Mouse (Mus musculus) liver, adult (tissue): Measurements from ENCODE around the gene Ghdc.

Source experiments
- GATA4 ChIP-seq: IDR thresholded peaks from 2 replicates; pipeline ENCODE4 v1.6.1; 2014; ENCODE audit warnings: mild to moderate bottlenecking, low read length; ENCODE audit not compliant: insufficient replicate concordance

Gene Ghdc

DNA sequence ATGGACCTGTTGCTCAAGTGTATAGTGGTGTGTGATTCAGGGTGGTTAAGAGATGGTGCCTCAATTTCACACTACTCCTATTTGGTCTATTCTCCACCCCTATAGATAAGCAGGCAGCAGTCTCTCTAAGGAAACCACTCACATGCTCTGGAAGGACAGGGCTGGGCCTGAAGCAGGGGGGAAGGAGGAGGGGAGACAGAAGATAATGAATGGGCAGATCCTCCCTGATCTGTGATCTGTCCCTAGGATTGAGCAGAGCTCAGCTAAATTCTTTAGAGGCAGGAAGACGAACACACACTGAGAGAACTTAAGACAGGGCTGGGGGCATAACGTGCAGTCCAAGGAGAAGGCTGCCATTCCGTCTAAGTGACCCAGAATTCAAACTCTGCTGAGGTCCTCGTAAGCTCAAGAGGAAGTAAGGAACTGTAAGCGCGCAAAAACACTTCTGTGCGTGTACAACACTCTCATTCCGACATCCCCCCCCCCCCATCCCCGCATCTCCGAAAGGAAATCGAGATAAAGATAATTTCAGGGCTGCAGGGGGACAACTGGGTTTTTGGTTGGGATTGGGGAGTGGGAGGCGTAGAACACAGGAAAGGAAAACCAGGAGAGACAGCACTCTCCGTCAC is 33.5 kb downstream of the Ghdc start:
- TF ChIP-seq GATA4, result peak; percentile 69

DNA sequence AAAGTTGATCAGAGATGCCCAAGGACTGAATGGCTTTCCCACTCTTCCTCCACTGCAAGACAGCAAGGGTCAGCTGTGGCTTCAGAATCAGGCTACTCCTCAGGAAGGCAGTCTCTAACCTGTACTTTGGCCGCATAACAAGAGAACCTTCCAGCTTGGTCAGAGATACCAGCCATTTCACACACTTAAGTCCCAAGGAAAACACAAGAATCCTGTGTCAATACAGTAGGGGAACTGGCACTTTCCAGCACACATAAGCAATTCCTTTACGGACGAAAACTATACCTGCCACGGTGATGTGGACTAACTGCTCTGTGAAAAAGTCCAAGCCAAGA is 34.0 kb downstream of the Ghdc start:
- TF ChIP-seq GATA4, result no peak

DNA sequence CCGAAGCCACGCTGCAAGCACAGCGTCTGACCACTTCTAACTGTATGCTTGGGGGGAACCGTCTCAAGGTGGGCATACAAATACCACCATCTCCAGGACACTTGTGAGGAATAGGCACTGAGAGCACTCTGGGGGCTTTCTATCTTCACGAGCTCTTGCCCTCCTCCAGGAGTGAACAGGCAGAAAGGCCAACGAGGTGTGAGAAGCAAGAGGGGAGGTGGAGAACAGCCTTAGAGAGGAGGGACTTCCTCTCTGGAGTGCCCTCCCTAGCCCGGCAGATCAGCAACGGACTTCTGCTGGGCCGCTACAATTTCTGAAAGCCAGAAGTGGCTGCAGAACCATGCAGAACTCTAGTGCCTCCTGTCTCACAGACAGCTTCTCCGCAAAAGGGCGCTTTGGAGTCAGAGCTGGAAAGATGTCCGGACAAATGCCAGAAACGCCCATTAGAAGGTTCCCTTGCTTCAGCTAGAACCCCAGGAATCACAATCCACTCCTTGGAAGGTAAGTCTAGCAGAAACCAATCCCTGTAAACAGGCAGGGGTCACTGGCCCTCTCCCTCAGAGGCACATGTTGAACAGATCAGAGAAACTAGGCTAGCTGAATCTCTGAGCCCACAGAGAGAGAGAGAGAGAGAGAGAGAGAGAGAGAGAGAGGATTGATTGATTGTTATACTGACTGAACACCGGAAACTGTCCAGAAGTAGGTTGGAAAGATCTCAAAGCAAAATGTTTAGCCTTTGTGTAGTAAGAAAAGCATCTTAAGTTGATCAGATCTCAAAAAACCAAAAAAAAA is 34.6 kb downstream of the Ghdc start:
- no peak for TF ChIP-seq GATA4

DNA sequence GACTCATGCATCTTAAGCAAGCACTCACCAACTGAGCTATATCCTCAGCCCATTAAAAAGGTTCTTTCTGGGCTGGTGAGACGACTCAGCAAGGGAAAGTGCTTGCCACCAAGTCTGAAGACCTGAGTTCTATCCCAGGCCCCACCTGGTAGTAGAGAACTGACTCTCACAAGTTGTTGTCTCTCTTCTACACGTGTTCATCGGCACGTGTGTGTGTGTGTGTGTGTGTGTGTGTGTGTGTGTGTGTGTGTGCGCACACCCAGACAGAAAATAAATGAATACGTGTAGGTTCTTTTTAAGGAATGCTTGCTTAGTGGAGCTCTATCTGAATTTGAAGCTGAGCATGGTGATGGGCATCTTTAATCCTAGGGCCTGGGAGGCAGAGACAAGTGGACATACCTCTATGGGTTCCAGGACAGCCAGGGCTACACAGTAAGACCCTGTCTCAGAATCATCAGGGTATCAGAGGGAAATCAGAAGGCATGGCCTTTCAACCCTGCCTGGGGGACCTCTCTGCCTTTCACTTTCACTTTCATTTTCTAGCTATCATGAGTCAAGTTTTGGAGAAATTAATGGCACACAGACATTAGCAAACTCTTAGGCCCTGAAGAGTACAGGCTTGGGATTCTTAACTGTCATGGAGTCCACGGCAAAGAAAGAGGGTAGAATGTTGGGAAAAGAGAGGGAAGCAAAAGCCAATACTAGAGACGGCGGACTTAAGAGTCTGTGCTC is 35.5 kb downstream of the Ghdc start:
- TF ChIP-seq GATA4, result no peak

DNA sequence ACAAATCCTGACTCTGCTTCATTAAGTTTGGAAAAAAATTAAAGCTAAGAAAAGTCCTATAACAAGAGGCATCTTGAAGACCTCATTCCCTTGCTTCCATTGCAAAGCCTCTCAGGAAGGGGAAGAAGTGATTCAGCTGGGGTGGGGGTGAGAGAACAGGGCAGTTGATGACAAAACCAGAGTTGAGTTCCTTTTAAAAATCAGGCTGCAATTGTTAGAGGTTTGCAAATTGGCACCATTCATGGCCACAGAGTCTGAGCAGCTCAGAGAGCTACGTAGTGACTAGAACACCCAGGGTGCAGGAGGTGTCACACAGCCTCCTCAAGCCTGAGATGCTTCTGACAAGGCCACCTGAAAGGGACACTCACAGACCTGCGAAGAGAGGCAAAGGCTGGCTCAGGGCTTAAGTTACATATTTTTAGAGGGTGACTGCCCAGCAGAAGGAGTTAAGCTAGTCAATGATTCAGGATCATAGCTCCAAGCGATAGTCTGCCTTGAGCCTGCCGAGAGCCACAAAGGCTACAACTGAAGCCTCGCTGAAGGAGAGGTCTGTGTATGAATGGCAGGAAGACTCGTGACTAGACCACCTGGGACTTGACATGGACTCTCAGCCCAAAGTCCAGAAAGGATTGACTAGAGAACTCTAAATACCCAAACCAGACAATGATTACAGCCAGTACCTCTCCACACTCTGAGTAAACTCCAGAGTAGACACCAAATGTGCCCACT is 40.1 kb downstream of the Ghdc start:
- TF ChIP-seq GATA4, result no peak

DNA sequence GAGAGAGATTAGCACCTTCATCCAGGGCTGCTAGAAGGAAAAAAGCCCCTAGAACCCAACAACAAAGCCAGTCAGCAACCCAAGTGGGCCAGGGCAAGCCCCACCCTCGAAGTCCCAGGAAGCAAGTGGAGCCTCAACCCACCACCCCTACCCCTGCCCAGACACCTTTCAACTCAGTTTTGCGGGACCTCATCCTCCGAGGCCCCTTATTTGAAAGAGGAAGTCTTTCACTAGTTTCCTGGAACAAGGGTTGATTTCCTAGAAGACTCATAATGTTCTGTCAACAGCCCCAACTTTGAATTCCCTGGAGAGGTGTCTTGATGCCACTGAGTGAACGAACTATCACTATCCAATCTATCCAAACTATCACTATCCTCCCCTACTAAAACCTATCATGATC is 40.8 kb downstream of the Ghdc start:
- no peak for TF ChIP-seq GATA4

DNA sequence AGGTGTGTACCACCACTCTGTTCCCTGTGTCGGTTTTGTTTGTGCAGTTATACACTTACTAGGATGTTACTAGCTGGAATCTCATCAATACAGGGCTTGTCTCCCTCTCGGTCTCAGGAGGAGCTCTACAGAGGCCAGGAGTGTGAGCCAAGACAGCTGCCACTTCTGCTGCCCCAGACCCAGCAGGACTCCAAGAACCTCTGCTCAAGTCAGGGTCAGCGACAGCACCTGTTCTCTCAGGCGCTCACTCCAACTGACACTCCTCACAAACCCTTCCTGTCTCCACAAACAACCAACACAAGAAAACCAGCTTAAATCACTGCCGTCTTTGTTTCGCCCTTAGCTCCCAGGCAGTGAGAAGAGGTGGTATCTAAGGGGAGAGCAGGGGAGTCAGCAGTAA is 42.2 kb downstream of the Ghdc start:
- no peak for TF ChIP-seq GATA4

DNA sequence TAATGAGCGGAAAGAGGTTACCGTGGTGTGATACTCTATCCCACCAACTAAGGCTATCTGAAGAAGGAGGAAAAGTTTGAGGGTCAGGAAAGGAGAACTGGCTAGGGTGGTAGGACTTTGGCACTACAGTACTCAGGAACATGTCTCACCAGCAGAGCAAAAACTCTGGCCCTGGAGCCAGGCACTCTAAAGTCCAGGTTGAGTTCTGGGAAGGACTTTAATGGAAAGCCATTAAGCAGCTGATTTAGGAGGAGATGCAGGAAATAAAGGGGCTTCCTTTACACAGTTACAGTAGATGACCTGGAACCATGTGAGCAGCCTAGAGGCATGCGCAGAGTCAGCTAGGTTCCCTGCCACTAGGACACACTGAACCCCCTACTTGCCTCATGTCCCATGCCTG is 43.6 kb downstream of the Ghdc start:
- no peak for TF ChIP-seq GATA4

DNA sequence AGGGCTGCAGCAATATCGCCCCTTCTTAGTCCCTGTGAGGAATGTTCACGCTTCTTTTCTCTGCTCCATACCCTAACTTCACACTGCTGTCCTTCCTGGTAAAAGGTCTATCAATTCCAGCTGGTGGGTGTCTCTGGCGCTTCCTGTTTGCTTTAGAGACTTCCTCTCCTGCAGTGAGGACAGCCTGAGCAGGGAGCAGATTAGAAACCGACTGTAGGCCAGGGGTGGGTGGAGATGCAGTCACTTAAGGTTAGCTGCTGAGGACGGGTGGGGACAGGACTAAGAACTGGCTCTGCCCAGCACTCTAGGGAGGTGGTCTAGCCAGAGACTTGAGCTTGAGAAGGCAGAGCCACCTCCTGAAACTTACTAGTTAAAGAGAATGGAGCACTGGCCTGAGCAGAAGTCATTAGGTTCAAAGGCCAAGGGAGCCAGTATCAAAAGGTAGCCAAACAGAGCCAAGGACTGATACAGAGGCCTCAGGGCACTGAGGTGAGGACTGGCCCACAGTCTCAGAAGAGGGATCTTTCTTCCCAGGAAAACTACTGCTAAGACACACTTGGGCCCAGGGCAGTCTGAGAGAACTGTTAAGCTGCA is 45.7 kb downstream of the Ghdc start:
- TF ChIP-seq GATA4, result peak; percentile 77; the same call in 1 of the 2 replicates

DNA sequence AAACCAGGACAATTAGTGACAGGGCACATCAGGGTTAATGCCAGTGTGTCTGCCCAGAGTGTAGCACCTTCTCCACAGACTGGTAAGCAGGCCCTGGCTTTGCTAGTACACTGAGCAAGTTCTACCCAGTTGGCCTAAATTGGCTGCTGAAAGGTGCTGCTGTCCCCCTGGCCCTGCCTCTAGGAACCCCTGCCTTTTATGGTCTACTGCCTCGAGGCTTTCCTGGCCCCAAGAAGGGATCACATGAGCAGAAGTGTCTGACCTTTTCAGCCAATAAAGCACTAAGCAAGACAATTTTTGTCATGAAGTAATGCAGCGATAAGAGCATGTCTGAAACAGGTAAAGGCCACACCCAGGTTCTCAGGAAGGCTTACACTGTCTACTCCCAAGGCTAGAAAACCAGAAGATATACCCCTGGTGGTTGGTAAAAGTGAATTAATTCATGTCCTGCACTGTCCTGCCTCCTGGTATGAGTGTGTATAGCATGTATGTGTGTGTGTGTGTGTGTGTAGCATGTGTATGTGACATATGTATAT is 48.2 kb downstream of the Ghdc start:
- TF ChIP-seq GATA4, result no peak

DNA sequence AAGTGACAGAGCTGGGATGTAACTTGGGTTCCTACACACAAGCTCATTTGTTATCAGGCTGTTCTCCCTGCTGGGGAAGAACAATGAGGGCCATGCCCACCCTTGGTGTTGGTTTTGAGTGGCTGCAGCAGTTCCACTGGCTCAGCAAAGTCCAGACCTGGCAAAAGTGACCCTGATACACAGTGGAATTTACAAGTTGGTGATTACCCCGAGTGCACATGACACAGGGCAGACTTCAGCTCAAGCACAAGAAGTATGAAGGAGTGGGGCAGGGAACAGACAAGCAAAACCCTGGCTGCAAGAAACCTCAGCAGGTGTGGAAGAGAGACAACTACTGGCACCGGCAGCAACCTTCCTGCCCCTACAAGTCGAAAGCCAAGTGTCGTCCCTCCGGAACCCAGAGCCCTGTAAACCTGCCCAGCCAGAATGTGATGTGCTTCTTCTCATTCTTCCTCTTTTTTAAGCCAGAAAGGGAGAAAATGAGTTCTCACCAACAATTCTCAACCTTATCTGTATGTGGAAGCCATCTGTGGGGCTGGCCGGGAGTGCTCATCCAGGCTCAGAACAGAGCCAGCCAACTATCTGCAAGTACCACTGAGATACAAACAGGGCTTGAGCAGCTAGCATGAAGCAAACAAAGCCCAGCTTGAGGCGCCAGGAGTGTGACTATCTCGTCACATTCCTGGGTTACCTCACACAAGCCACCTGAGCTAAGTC is 48.8 kb downstream of the Ghdc start:
- TF ChIP-seq GATA4, result no peak

DNA sequence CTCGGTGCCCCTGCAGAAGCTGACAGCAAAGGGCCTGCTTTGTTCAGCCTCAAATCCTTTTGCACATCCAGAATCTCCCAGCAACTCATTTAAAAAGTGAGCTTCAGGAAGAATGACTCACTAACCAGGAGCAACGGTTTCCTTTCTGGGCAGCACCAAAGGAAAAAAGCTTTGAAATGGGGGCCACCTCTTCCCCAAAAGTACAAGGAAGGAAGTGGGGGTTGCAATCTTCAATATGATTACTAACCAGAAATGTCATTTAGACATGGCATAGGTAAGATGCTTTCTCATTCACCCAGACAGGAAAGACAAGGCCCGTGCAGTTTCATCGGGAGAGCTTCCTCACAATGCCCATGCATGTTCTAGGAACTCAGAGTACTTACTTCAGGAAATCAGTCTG is 49.5 kb downstream of the Ghdc start:
- peak; percentile 32; the same call in 1 of the 2 replicates for TF ChIP-seq GATA4

DNA sequence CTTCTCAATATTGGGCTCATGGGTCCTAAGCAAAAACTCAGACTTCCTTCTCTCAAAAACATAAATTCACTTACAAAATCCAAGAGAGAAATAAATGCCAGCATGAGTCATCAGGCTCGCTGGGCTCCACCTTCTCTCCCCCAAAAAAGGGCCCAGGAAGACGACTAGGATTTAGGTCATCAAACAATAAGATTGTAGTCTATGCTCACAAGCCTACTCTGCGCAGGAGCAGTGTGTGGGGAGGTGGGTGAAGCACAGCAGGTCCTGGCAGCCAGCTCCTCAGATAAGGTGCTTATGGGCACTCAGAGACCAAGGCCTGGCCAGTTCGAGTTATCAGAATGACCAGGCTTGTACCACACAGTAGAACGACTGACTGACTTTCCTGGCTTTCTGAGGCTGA is 50.4 kb downstream of the Ghdc start:
- no peak for TF ChIP-seq GATA4

DNA sequence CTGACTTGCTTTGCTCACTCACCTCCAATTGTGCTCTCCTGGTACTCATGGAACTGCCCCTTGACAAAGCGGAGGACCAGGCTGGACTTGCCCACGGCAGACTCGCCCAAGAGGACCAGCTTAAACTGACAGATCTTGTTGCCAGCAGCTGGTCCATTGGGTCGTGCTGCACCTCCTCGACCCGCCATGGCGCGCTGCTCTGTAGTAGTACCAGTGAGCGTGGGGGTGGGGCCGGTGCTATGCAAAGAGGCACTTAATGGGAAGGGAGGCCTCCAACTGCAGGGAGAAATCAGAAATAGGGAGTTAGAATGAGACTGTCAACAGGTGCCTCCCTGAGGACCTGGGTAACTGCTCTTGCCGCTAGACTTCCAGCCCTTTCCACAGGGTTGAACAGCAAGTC is 50.9 kb downstream of the Ghdc start:
- no peak for TF ChIP-seq GATA4
